Mouse (Mus musculus) stomach, embryonic 16.5 days (tissue): Measurements from ENCODE around the gene Zfp456. TPM values are rescaled to one million over a fixed set of nuclear protein-coding genes. Genes with fewer than 3 reads are reported as not detected.
"Not testable (repeated sequence)": the region's sequence is repeated elsewhere in the genome, so short reads cannot be mapped to it uniquely, and the experiment has no call there.

ENCODE experiments used
- ATAC-seq: fragments of 200-750 bp; cut with Nextera tagmentation; 2 replicates; pipeline ENCODE4 v1.8.0; 2017; ENCODE audit warnings: moderate number of reproducible peaks, moderate TSS enrichment; ENCODE audit not compliant: insufficient read depth, low FRiP score
- H3K27ac ChIP-seq: fragments of 300-500 bp; sonication (generic); 2 replicates; pipeline ENCODE4 v1.5.1; 2014; ENCODE audit warnings: low read length
- H3K27me3 ChIP-seq: fragments of 300-500 bp; sonication (generic); 2 replicates; pipeline ENCODE4 v1.6.1; 2014; ENCODE audit warnings: low read length, control low read depth, mixed read lengths; ENCODE audit not compliant: control insufficient read depth, insufficient read depth
- H3K36me3 ChIP-seq: fragments of 300-500 bp; sonication (generic); 2 replicates; pipeline ENCODE4 v1.6.1; 2014; ENCODE audit warnings: low read length; ENCODE audit not compliant: control insufficient read depth, insufficient read depth
- H3K4me1 ChIP-seq: fragments of 300-500 bp; sonication (generic); 2 replicates; pipeline ENCODE4 v1.6.1; 2014; ENCODE audit warnings: low read length, control low read depth, mixed read lengths; ENCODE audit not compliant: control insufficient read depth, insufficient read depth
- H3K4me2 ChIP-seq: fragments of 300-500 bp; sonication (generic); 2 replicates; pipeline ENCODE4 v1.6.1; 2014; ENCODE audit warnings: low read depth, low read length, mixed read lengths
- H3K4me3 ChIP-seq: fragments of 300-500 bp; sonication (generic); replicated peaks from 2 replicates; pipeline ENCODE4 v1.5.1; 2014; ENCODE audit warnings: mild to moderate bottlenecking, low read length
- H3K9ac ChIP-seq: fragments of 300-500 bp; sonication (generic); 2 replicates; pipeline ENCODE4 v1.6.1; 2014; ENCODE audit warnings: low read length
- H3K9me3 ChIP-seq: fragments of 300-500 bp; sonication (generic); replicated peaks from 2 replicates; pipeline ENCODE4 v1.6.1; 2016; ENCODE audit warnings: low read length, control low read depth; ENCODE audit not compliant: control insufficient read depth
- WGBS: fragments of 180-500 bp; shearing (Covaris S2); extraction: QIAGEN DNeasy Blood & Tissue Kit; methylation state at CpG from one replicate; pipeline ENCODE4 v1.1.7; 2014; 5-methylcytosine and 5-hydroxymethylcytosine counted together
- polyA plus RNA-seq: library from polyadenylated mRNA; unstranded; fragments of >200 nt; fragmentation: Nextera tagmentation; extraction: Ambion mirVana; gene quantifications from 2 replicates; pipeline ENCODE4 v1.2.1, GENCODE M21; 2015

The Zfp456 gene
- 1.7 and 2.5 TPM in 2 replicates for polyA plus RNA-seq

GRCm38 (mm10) chr13:67375050-67375911, at the start of gene Zfp456, which contains the start of gene Gm28041:
Zfp456 (minus strand) TSS chr13:67375810.
Gm28041 (minus strand) TSS chr13:67375733.
- not testable (repeated sequence) for H3K9me3 ChIP-seq, H3K27ac ChIP-seq, H3K4me1 ChIP-seq, H3K36me3 ChIP-seq, H3K27me3 ChIP-seq
- WGBS = 14% methylated on average over 13 of the region's 15 CpGs
- Histone ChIP-seq H3K9ac (peak within 1 kb of the TSS; percentile 67), H3K4me3 (peak within 1 kb of the TSS; percentile 66), H3K4me2 (peak within 1 kb of the TSS; percentile 55)
- ATAC-seq = peak; percentile 96

GRCm38 (mm10) chr13:67422532-67422931, 46.9 kb upstream of the Zfp456 start:
- 68% methylated on average over 2 of the region's 2 CpGs for WGBS
- H3K27me3 ChIP-seq, H3K4me1 ChIP-seq, H3K27ac ChIP-seq, H3K9ac ChIP-seq, H3K9me3 ChIP-seq, ATAC-seq, H3K4me2 ChIP-seq, H3K36me3 ChIP-seq, H3K4me3 ChIP-seq: not testable (repeated sequence)

DNA sequence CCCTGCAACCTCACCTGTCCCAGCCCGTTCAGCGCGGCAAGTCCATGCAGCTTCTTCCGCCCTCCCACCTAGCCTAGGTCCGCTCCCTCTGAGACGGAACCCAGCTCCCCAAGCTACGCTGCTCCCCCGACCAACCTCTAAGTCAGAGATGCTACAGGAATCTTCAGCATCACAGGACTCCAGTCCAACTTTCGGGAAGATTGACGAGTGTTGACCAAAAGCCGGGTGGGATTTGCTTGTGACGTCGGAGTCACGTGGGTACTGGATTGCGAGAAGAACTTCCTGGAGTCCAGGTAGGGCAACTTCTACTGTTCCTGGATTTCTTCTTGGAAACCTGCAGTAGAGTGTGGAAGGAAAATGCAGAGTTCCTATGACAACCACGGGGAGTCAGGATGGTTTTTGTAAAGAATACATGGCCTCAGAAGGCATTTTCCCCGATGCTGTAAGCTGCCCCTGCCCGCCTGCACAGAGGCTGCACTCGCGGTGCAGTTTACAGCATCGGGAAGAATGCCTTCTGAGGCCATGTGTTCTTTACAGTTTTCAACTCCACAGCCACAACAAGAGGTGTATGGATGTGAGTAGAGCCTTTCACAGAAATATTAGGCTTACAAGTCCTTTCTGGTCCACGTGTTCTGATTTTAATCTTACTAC, 45.7 kb upstream of the Zfp456 start, which contains the start of gene Zfp459:
Zfp459 (minus strand) TSS at position 212 of the 651 bp plus-strand sequence.
- peak; percentile 81 for ATAC-seq
- Histone ChIP-seq H3K36me3 (no peaks in the 10 kb centered on the region), H3K27me3 (no peaks in the 10 kb centered on the region), H3K4me2 (peak within 1 kb of the TSS; percentile 66), H3K4me1 (no peaks in the 10 kb centered on the region), H3K9me3 (no peaks in the 10 kb centered on the region), H3K9ac (peak within 1 kb of the TSS; percentile 76), H3K4me3 (peak within 1 kb of the TSS; percentile 71), H3K27ac (no peak within 1 kb of the TSS)
- under 1% methylated on average over 22 of the region's 22 CpGs for WGBS

DNA sequence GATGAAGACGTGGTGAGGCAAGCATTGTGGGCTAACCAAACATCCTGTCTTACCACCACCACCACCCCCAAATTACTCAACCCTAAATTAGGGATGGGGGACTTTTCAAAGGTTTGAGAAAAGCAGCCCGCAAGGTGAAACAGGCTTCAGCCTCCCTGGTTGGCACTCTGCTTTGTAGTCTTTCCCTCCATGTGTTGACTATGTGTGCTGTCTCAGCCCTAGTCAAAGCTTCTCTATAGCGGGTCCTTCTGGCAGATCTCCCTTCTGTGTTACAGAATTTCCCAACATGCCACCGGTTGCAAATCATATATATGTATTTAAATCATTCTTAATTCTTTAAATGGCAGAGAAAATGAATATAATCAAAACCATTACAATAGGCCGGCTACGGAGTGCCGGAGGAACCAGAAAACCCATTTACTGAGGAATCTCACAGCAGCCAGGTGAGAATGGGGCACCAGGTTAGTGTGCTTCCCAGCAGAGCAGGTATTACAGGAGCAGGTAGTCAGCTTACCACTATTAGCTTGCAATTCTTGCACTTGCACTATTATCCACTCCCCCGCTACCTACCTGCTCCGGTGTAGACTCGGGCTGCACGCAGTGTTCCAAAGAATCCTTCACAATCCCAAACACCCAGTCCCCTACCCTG, 45.1 kb upstream of the Zfp456 start:
- WGBS = 27% methylated on average over 11 of the region's 11 CpGs
- H3K27me3 ChIP-seq = no peaks in the 10 kb centered on the region
- H3K27ac ChIP-seq = no peak overlapping the region
- H3K4me3 ChIP-seq = peak overlapping the region; percentile 71
- H3K4me2 ChIP-seq = peak overlapping the region; percentile 66
- peak overlapping the region; percentile 76 for H3K9ac ChIP-seq
- no peaks in the 10 kb centered on the region for H3K9me3 ChIP-seq
- peak; percentile 56; the same call in 1 of the 2 replicates for ATAC-seq
- no peaks in the 10 kb centered on the region for H3K4me1 ChIP-seq
- H3K36me3 ChIP-seq = no peaks in the 10 kb centered on the region

DNA sequence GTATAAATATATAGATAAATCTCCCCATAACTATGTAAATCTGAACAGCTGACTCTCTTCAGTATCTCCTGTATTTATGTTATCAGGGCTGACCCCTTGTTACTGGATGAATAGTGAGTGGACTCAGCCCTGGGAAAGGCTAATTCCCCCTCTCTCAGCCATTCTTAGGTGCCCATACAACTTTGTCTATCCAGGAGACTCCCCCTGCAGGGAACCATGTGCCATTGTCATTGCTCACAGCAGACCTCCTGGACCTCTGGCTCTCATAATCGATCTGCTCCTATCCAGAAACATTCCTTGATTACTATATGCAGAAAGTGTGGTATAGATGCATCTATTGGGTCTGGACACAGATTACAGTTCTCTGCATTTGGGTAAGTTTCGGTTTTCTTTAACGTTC, 41.2 kb upstream of the Zfp456 start:
- 86% methylated on average over 3 of the region's 3 CpGs for WGBS
- Histone ChIP-seq H3K27me3 (no peaks in the 10 kb centered on the region), H3K4me2 (no peak overlapping the region), H3K9ac (no peak overlapping the region), H3K4me3 (no peak overlapping the region), H3K36me3 (no peaks in the 10 kb centered on the region), H3K4me1 (no peaks in the 10 kb centered on the region), H3K27ac (no peak overlapping the region), H3K9me3 (no peaks in the 10 kb centered on the region)
- no peak for ATAC-seq

- no peak overlapping the region for H3K9ac ChIP-seq
- no peak overlapping the region for H3K4me2 ChIP-seq
- 87% methylated on average over 6 of the region's 6 CpGs for WGBS
- H3K4me1 ChIP-seq = no peaks in the 10 kb centered on the region
- no peaks in the 10 kb centered on the region for H3K36me3 ChIP-seq
- no peaks in the 10 kb centered on the region for H3K27me3 ChIP-seq
- H3K4me3 ChIP-seq = no peak overlapping the region
- no peak for ATAC-seq
- H3K27ac ChIP-seq = no peak overlapping the region
- no peaks in the 10 kb centered on the region for H3K9me3 ChIP-seq
Measured at GRCm38 (mm10) chr13:67415759-67416158, 40.1 kb upstream of the Zfp456 start.

- H3K9ac ChIP-seq, H3K36me3 ChIP-seq, ATAC-seq, H3K4me2 ChIP-seq, H3K4me1 ChIP-seq, H3K4me3 ChIP-seq, H3K9me3 ChIP-seq, H3K27ac ChIP-seq, H3K27me3 ChIP-seq: not testable (repeated sequence)
- WGBS = 66% methylated on average over 3 of the region's 3 CpGs
Measured at GRCm38 (mm10) chr13:67413634-67414033, 38.0 kb upstream of the Zfp456 start.

- Histone ChIP-seq H3K9ac (peak within 1 kb of the TSS; percentile 70), H3K4me2 (peak within 1 kb of the TSS; percentile 58), H3K4me3 (peak within 1 kb of the TSS; percentile 57), H3K27ac (peak within 1 kb of the TSS; percentile 14; the same call in 1 of the 2 replicates)
- 3% methylated on average over 14 of the region's 16 CpGs for WGBS
- H3K9me3 ChIP-seq, H3K4me1 ChIP-seq, H3K27me3 ChIP-seq, H3K36me3 ChIP-seq: not testable (repeated sequence)
- peak; percentile 94 for ATAC-seq
Measured at GRCm38 (mm10) chr13:67399183-67399903, 23.7 kb upstream of the Zfp456 start, which contains the start of gene Zfp429. Zfp429 (minus strand) TSS chr13:67399819.
